Comparison of ENCODE assay signal across 8 mouse cellular contexts in genomic region chr2:33370777-33371647, GRCm38 (mm10). TPM values are rescaled to one million over a fixed set of nuclear protein-coding genes. Genes with fewer than 3 reads are reported as not detected.
DNase-seq lines count a peak whose midpoint lies in the region; ATAC-seq and TF ChIP-seq lines count a peak whose summit lies in the region.

Gene Ralgps1, minus strand, starts transcription at chr2:33371486.

- peak within 1 kb of the TSS; percentile 72 for H3K4me2 ChIP-seq in heart, embryonic 11.5 days
- H3K4me2 ChIP-seq in kidney, embryonic 16.5 days (replicated peaks; ENCODE audit: low read depth, low read length), result peak within 1 kb of the TSS; percentile 67
- H3K4me2 ChIP-seq in myocyte (ENCODE audit: low read depth), result peak within 1 kb of the TSS; percentile 30

- peak; percentile 83 for TF ChIP-seq POLR2A in brain, embryonic 14.5 days (IDR thresholded peaks at IDR 0.05; ENCODE audit: borderline replicate concordance, extremely low read depth, insufficient read depth, insufficient read length, poor library complexity, severe bottlenecking)
- no peak for TF ChIP-seq POLR2A in liver, adult 2 months (IDR thresholded peaks at IDR 0.05; ENCODE audit: extremely low read depth, insufficient read depth, low read length)
- TF ChIP-seq POLR2A in myocyte (IDR thresholded peaks at IDR 0.05; ENCODE audit: insufficient read length, low read depth), result peak; percentile 64

- TF ChIP-seq CTCF in C2C12 (IDR thresholded peaks at IDR 0.05; ENCODE audit: control insufficient read depth, insufficient read depth, insufficient read length), result no peak
- TF ChIP-seq CTCF in brain, embryonic 14.5 days (IDR thresholded peaks at IDR 0.05; ENCODE audit: borderline replicate concordance, extremely low read depth, insufficient read depth, insufficient read length), result no peak
- TF ChIP-seq CTCF in liver, adult 2 months (IDR thresholded peaks at IDR 0.05; ENCODE audit: low read depth, low read length), result no peak

- ATAC-seq in heart, embryonic 11.5 days (replicated peaks; ENCODE audit: insufficient number of reproducible peaks, low FRiP score, low TSS enrichment), result peak; percentile 98
- peak; percentile 99 for ATAC-seq in kidney, embryonic 16.5 days (ENCODE audit: low FRiP score, low TSS enrichment)

- H3K79me3 ChIP-seq in C2C12 (ENCODE audit: low read depth), result no peaks in the 10 kb centered on the region

- H3K27ac ChIP-seq in heart, embryonic 11.5 days (ENCODE audit: low read depth, low read length), result peak within 1 kb of the TSS; percentile 93
- peak within 1 kb of the TSS; percentile 98 for H3K27ac ChIP-seq in kidney, embryonic 16.5 days (ENCODE audit: low read length)
- H3K27ac ChIP-seq in liver, adult 2 months (replicated peaks; ENCODE audit: insufficient read depth, low read depth, low read length), result peak within 1 kb of the TSS; percentile 78

- no peaks in the 10 kb centered on the region for H3K27me3 ChIP-seq in C2C12 (ENCODE audit: control insufficient read depth, insufficient read depth, insufficient read length)
- H3K27me3 ChIP-seq in erythroblast, embryonic 14.5 days (ENCODE audit: control insufficient read depth), result no peaks in the 10 kb centered on the region; the same call in 1 of the 2 replicates
- H3K27me3 ChIP-seq in heart, embryonic 11.5 days (ENCODE audit: control insufficient read depth, insufficient read depth, low read length), result no peaks in the 10 kb centered on the region
- no peaks in the 10 kb centered on the region for H3K27me3 ChIP-seq in kidney, embryonic 16.5 days (ENCODE audit: insufficient read depth, low read length)
- no peaks in the 10 kb centered on the region for H3K27me3 ChIP-seq in liver, adult 2 months (ENCODE audit: control insufficient read depth, insufficient read depth, low read length)
- no peaks in the 10 kb centered on the region for H3K27me3 ChIP-seq in myocyte (ENCODE audit: control insufficient read depth, insufficient read depth, insufficient read length)
- H3K27me3 ChIP-seq in splenic B cell, adult 2 months (ENCODE audit: control insufficient read depth, insufficient read depth, low read length, poor library complexity, severe bottlenecking), result no peaks in the 10 kb centered on the region

- H3K36me3 ChIP-seq in C2C12 (ENCODE audit: control insufficient read depth, insufficient read depth), result no peaks in the 10 kb centered on the region
- no peaks in the 10 kb centered on the region for H3K36me3 ChIP-seq in erythroblast, embryonic 14.5 days (ENCODE audit: control insufficient read depth)
- H3K36me3 ChIP-seq in heart, embryonic 11.5 days (ENCODE audit: control insufficient read depth, insufficient read depth, low read length), result no peaks in the 10 kb centered on the region
- H3K36me3 ChIP-seq in kidney, embryonic 16.5 days (ENCODE audit: insufficient read depth, low read length), result no peaks in the 10 kb centered on the region
- no peaks in the 10 kb centered on the region for H3K36me3 ChIP-seq in liver, adult 2 months (ENCODE audit: control insufficient read depth, insufficient read depth, low read length)
- H3K36me3 ChIP-seq in myocyte (ENCODE audit: control insufficient read depth, insufficient read depth), result no peaks in the 10 kb centered on the region
- H3K36me3 ChIP-seq in splenic B cell, adult 2 months (ENCODE audit: control insufficient read depth, insufficient read depth, low read length, poor library complexity, severe bottlenecking), result no peaks in the 10 kb centered on the region

- WGBS in heart, embryonic 11.5 days (ENCODE audit: insufficient replicate concordance), result under 1% methylated on average over 59 of the region's 74 CpGs
- WGBS in kidney, embryonic 16.5 days, result under 1% methylated on average over 43 of the region's 74 CpGs
- WGBS in liver, adult 2 months, result under 1% methylated on average over 48 of the region's 74 CpGs

- no peaks in the 10 kb centered on the region for H3K79me2 ChIP-seq in C2C12 (ENCODE audit: control insufficient read depth, insufficient read depth)
- H3K79me2 ChIP-seq in liver, adult 2 months (ENCODE audit: control insufficient read depth, insufficient read depth, low read length), result peaks cover 3% of the 10 kb centered on the region; the same call in 1 of the 2 replicates
- H3K79me2 ChIP-seq in myocyte (ENCODE audit: control insufficient read depth, insufficient read depth), result no peaks in the 10 kb centered on the region

- DNase-seq in brain, embryonic 14.5 days (ENCODE audit: low read depth), result peak; percentile 99
- DNase-seq in liver, adult 2 months (ENCODE audit: extremely low read depth, low read depth, low spot score), result peak; percentile 78
- DNase-seq in splenic B cell, adult 2 months (ENCODE audit: low read depth, low spot score), result peak; percentile 96

- peak within 1 kb of the TSS; percentile 68 for H3ac ChIP-seq in C2C12 (ENCODE audit: control insufficient read depth, insufficient read length, low read depth)
- no peak within 1 kb of the TSS for H3ac ChIP-seq in myocyte (ENCODE audit: control insufficient read depth, insufficient read length)

- peak within 1 kb of the TSS; percentile 77 for H3K9ac ChIP-seq in heart, embryonic 11.5 days (ENCODE audit: low read depth, low read length)
- peak within 1 kb of the TSS; percentile 81 for H3K9ac ChIP-seq in kidney, embryonic 16.5 days (replicated peaks; ENCODE audit: low read length)
- H3K9ac ChIP-seq in liver, adult 2 months (ENCODE audit: low read depth, low read length), result peak within 1 kb of the TSS; percentile 96

- H3K4me1 ChIP-seq in erythroblast, embryonic 14.5 days (ENCODE audit: control insufficient read depth), result peaks cover 14% of the 10 kb centered on the region
- peaks cover 4% of the 10 kb centered on the region; the same call in 1 of the 2 replicates for H3K4me1 ChIP-seq in heart, embryonic 11.5 days (ENCODE audit: control insufficient read depth, insufficient read depth, low read length)
- H3K4me1 ChIP-seq in kidney, embryonic 16.5 days (ENCODE audit: insufficient read depth, low read length), result peaks cover 8% of the 10 kb centered on the region; the same call in 1 of the 2 replicates
- peaks cover 12% of the 10 kb centered on the region for H3K4me1 ChIP-seq in liver, adult 2 months (ENCODE audit: control insufficient read depth, insufficient read depth, low read length)

- H3K9me3 ChIP-seq in erythroblast, embryonic 14.5 days (ENCODE audit: control insufficient read depth, low read length), result no peaks in the 10 kb centered on the region
- no peaks in the 10 kb centered on the region for H3K9me3 ChIP-seq in heart, embryonic 11.5 days (replicated peaks; ENCODE audit: control insufficient read depth, low read length)
- H3K9me3 ChIP-seq in kidney, embryonic 16.5 days (ENCODE audit: low read length), result no peaks in the 10 kb centered on the region

- H3K4me3 ChIP-seq in C2C12 (ENCODE audit: insufficient read depth, poor library complexity, severe bottlenecking) (peak within 1 kb of the TSS; percentile 32), myocyte (peak within 1 kb of the TSS; percentile 22)
- H3K4me3 ChIP-seq in erythroblast, embryonic 14.5 days (replicated peaks), result peak within 1 kb of the TSS; percentile 69
- H3K4me3 ChIP-seq in heart, embryonic 11.5 days (ENCODE audit: low read depth, low read length), result peak within 1 kb of the TSS; percentile 67
- peak within 1 kb of the TSS; percentile 76 for H3K4me3 ChIP-seq in kidney, embryonic 16.5 days (ENCODE audit: low read length)
- peak within 1 kb of the TSS; percentile 98 for H3K4me3 ChIP-seq in liver, adult 2 months (ENCODE audit: insufficient read depth, low read depth, low read length)

TF ChIP-seq in C2C12, 6 proteins besides CTCF, POLR2A, EP300 and RAD21:
- peak; percentile 28 for TF ChIP-seq MAX (IDR thresholded peaks at IDR 0.05)
- TF ChIP-seq FOSL1 (IDR thresholded peaks at IDR 0.05; ENCODE audit: insufficient read depth, low read length, poor library complexity, severe bottlenecking), result no peak
TF ChIP-seq in C2C12: peak in this region for 1.

TF ChIP-seq in myocyte, 11 proteins besides CTCF, POLR2A, EP300 and RAD21:
- TF ChIP-seq MYOD1 (IDR thresholded peaks at IDR 0.05; ENCODE audit: control insufficient read depth in 1 of 3, insufficient read length in 2 of 3, low read depth in 2 of 3) (peak in 1 of 3 experiments; percentile 5), SRF (IDR thresholded peaks at IDR 0.05; ENCODE audit: control insufficient read depth, insufficient read length, low read depth) (no peak), E2F4 (IDR thresholded peaks at IDR 0.05; ENCODE audit: insufficient read depth) (no peak), POLR2AphosphoS2 (IDR thresholded peaks at IDR 0.05; ENCODE audit: insufficient read length, low read depth) (no peak), MYOG (IDR thresholded peaks at IDR 0.05; ENCODE audit: control insufficient read depth in 1 of 3, insufficient read depth in 1 of 3, insufficient read length in 2 of 3, low read depth in 2 of 3) (peak in 2 of 3 experiments; percentile 6 to 16), CEBPB (IDR thresholded peaks at IDR 0.05; ENCODE audit: insufficient read depth, poor library complexity, severe bottlenecking) (no peak)

RNA-seq across cellular contexts. Expression of gene Ralgps1, which starts in this region (rescaled TPM):
- 0.47 TPM for polyA plus RNA-seq in C2C12 (2012; fragmentation: generic; extraction: Trizol)
- polyA plus RNA-seq in brain, embryonic 14.5 days (2012; rRNA removed), result 81.6 and 91.6 TPM in 2 replicates
- polyA plus RNA-seq in erythroblast, embryonic 14.5 days (2012), result not detected in 2 replicates
- 6.5 and 6.6 TPM in 2 replicates for polyA plus RNA-seq in heart, embryonic 11.5 days (2014; fragmentation: Nextera tagmentation; extraction: Ambion mirVana)
- 5.2 and 7.1 TPM in 2 replicates for polyA plus RNA-seq in kidney, embryonic 16.5 days (2015; fragmentation: Nextera tagmentation; extraction: Ambion mirVana)
- 2.6 and 3.6 TPM in 2 replicates for total RNA-seq in liver, adult 2 months (2014; rRNA removed)
- 2.7 and 3.3 TPM in 2 replicates for polyA plus RNA-seq in liver, adult 2 months (2012; rRNA removed)
- polyA plus RNA-seq in myocyte (2012; fragmentation: generic; extraction: Trizol), result 1.3 TPM

Comparison
In these comparisons a context has a peak if more than half of its experiments do, and no peak if none do; other contexts are left out.
1. Peak in every context shown above with its lines: DNase-seq, ATAC-seq, H3K4me3 ChIP-seq and H3K27ac ChIP-seq.
2. RNA of gene Ralgps1 (polyA plus RNA-seq): 81.6 to 91.6 TPM in brain, embryonic 14.5 days; 6.5 to 6.6 TPM in heart, embryonic 11.5 days, 5.2 to 7.1 TPM in kidney, embryonic 16.5 days, 2.7 to 3.3 TPM in liver, adult 2 months, 1.3 TPM in myocyte (single experiment), 0.47 TPM in C2C12 (single experiment) and not detected in erythroblast, embryonic 14.5 days; every median in the first group is over 10 times any median in the second.
3. H3K4me3 ChIP-seq: peak in every context shown above with its lines; median percentile 98 in liver, adult 2 months; 76 in kidney, embryonic 16.5 days; 69 in erythroblast, embryonic 14.5 days; 67 in heart, embryonic 11.5 days; 32 in C2C12; 22 in myocyte.